Mouse (Mus musculus): ENCODE data around the gene L1cam.

L1cam gene

DNA sequence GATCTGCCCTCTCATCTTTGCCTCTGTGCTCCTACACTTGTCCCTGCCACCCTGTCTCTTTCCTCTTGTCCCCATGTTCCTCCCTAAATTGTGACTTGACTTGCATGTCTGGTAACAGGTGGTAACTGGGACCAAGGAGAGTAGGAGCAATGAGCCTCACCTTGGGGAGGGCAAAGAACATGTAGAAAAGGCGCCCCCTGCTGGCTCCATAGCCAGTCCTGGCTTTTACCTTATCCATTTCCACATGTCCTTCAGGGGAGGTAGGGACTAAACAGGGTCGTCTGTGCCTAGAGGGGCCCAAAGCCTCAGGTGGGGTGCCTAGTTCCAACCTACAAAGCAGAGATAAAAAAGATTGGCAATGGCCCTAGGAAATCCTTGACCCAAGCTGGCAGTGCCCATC, at the start of gene L1cam:
TSS of gene L1cam (minus strand) at position 387 of the 400 bp plus-strand sequence.
- DNase-seq (ENCODE audit: low read depth in 2 of 2, low spot score in 2 of 2) = peak; percentile 27 to 52

DNA sequence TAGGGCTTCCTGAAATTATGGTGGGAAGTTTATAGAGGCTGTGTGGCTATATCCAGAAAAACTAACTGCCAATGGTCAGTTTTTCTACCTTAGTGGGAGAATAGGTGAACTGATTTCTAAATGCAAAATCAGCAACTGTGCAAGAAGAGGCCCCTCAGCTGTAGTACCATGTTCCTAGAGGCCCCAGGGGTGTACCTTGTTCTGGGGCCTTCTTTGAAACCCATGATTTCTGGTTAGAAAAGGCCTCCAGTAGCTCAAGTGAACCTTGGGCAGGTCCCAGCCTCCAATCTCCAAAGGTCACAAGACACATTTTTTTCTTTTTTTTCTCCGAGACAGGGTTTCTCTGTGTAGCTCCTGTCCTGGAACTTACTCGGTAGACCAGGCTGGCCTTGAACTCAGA, 46.4 kb upstream of the L1cam start:
- DNase-seq (ENCODE audit: low read depth in 2 of 2, low spot score in 2 of 2) = no peak

DNA sequence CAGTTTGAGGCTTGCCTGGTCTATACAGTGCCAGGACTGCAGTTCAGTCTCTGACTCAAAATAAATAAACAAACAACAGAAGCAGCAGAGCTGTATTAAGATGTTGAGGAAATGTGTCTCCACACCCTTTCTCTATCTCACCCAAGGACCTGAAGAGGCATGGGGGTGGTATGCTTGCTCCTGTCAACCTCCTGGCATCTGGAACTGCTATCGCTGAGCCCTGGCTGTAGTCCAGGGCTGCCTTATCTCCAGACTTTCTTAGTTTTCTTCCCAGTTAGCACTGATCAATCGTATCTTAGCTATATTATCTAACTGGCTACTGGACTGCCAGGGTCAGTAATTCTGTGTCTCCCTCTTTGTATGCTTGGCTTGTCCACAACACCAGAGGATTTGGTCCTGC, 46.0 kb upstream of the L1cam start:
- DNase-seq (ENCODE audit: low read depth in 2 of 2, low spot score in 2 of 2) = no peak

DNA sequence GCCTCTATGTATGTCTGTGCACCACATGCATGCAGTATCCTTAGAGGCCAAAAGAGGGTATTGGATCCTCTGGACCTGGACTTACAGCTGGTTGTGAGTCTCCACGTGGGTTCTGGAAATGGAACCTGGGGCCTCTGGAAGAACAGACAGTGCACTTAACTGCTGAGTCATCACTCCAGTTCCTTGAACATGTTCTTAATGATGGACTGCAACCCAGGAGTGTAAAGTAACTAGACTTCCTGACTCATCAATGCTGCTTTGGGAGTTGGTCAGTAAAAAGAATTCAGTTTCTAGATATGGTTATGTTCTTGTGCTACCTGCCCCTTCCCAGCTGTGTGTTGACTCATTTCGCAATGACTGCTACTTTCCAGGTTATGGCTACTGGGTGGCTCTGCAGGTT, 36.0 kb upstream of the L1cam start:
- DNase-seq (ENCODE audit: low read depth in 2 of 2, low spot score in 2 of 2) = no peak

DNA sequence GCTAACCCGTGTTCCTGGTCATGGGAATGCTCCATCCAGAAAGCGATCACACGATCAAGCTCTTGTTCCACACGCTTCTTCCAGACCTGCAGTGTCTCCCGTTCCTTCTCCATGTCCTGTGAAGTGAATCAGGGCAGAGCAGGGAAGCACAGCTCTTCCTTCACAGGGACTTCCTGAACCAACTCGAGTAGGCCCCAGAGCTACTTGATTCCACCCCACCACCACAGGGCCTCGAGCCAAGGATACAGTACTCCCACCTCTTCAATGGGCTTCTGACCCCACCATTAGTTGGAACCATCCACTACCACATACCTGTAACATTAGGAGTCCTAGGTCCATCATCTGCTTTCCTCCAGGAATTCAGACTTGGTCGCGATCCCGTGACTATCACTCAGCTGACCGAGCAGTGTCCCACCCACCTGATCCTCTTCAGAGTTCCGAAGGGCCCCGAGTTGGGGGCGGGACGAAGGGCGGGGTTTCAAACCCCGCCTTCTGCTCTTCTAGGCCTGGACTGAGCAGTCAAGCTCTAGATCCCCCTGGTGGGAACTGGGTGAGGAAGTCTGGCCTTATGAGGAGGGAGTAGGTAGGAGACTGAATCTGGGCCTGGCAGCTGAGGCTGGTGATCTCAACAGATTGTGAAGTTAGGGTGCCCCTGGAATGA, 34.6 kb upstream of the L1cam start, which contains the start of gene Renbp:
TSS of gene Renbp (minus strand) at position 449 of the 661 bp plus-strand sequence.
- peak in 1 of 2 experiments; percentile 23 for DNase-seq (ENCODE audit: low read depth in 2 of 2, low spot score in 2 of 2)

DNA sequence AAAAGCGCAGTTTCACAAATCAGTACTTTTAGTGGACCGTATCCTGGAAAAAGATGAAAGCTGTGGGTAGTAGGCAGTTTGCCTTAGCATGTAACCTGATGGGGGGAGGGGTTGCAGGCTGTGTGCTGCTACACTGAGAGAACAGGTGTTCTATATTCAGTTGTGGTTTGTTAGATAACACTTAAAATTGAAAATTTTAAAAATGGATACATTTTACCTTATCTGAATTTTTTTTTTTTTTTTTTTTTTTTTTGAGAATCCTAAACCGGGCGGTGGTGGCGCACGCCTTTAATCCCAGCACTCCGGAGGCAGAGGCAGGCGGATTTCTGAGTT, 26.6 kb upstream of the L1cam start:
- DNase-seq (ENCODE audit: low read depth in 2 of 2, low spot score in 2 of 2) = no peak

DNA sequence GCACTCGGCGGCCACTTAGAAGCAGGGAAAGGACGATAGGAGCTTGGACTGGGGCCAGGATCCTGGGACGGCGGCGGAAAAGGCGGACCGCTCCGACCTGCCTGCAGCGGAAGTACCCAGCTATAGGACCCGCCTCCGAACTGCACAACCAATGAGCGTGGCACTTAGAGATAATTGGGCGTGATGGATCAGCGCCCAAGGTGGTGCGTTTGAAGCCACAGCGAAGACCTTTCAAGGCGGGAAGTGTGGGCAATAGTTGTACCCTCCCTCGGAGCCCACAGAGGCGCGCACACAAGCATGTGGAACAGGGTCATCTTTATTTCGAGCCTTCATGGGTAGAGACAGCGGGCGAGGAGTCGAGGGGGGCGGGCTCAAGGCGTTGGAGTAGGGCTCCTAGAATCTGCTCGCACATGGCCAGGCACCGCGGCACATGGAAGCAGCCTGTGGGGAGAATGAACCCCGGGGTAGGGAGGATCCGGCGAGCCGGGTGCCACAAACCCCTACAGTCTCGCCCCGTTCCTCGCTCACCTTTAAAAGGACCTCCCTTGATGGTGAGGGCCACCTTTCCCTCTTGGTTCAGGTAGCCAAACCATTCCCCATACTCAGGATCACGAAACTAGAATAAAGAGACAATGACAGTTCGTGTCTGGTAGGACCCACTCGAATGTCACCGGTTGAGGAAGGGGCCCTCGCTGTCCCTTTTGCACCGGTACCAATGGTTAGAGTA, 26.1 kb upstream of the L1cam start, which contains the start of the genes Arhgap4 and Naa10:
TSS of gene Arhgap4 (minus strand) at position 48 of the 727 bp plus-strand sequence.
TSS of gene Naa10 (minus strand) at position 122 of the 727 bp plus-strand sequence.
- DNase-seq (ENCODE audit: low read depth in 2 of 2, low spot score in 2 of 2) = peak; percentile 68 to 71

DNA sequence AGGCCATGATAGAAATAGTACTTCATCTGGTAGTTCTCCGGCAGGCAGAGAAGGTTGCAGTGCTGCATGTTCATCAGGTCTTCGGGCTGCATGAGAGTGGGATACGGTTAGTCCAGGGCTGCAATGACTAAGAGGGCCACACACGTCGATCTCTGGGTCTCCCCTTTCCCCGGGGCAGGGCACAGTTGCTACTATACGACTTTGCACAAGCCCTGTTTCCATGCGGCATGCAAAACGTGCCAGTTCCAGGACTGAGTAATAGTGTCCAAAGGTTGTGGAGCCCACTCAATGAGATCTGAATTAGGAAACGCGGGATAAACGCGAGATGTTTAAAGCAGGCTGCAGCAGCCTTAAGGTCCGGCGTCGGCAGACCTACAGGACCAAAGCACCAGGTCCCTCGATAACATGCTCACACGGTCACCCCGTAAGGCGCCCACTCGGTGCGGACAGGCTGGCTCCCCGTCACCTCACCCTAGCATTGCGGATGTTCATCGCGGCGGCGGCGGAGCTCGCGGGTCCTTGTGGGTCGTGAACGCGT, 25.4 kb upstream of the L1cam start:
- no peak for DNase-seq (ENCODE audit: low read depth in 2 of 2, low spot score in 2 of 2)

DNA sequence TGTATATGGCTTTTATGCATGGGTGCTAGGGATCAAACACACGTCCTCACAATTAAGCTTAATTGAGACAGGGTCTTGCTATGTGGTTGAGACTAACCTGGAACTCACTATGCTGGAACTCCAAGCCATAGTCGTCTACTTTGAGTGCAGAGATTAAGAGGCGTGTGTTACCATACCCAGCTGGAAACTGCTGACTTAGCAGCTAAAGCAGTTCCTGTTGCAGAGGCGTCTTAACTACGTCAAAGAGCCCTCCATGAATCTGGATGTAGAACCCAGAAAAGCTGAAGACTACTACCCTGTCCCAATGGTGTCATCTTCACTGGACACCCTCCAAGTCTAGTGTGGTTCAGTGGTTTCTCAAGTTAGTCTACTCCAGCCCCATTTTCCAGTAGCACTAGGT, 22.7 kb upstream of the L1cam start:
- no peak for DNase-seq (ENCODE audit: low read depth in 2 of 2, low spot score in 2 of 2)

DNA sequence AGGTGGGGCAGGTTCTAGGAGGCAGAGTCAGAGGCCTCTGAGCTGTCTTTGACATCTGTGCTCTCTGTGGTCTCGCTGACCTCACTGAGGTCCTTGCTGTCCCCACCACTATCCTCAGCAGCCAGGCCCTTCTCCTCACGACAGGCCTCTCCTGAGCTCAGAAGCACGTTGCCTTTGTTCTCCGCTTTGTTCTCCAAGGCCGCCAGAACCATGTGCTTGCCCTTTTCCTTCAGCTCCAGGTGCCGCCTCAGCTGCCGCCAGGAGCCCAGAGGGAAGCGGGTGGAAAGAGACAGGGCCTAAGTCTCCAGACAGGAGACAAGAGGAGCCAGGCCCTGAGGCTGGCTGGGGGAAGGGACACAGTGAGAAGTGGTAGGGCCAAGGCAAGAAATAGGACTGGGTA, 21.0 kb upstream of the L1cam start:
- DNase-seq (ENCODE audit: low read depth in 2 of 2, low spot score in 2 of 2) = no peak

DNA sequence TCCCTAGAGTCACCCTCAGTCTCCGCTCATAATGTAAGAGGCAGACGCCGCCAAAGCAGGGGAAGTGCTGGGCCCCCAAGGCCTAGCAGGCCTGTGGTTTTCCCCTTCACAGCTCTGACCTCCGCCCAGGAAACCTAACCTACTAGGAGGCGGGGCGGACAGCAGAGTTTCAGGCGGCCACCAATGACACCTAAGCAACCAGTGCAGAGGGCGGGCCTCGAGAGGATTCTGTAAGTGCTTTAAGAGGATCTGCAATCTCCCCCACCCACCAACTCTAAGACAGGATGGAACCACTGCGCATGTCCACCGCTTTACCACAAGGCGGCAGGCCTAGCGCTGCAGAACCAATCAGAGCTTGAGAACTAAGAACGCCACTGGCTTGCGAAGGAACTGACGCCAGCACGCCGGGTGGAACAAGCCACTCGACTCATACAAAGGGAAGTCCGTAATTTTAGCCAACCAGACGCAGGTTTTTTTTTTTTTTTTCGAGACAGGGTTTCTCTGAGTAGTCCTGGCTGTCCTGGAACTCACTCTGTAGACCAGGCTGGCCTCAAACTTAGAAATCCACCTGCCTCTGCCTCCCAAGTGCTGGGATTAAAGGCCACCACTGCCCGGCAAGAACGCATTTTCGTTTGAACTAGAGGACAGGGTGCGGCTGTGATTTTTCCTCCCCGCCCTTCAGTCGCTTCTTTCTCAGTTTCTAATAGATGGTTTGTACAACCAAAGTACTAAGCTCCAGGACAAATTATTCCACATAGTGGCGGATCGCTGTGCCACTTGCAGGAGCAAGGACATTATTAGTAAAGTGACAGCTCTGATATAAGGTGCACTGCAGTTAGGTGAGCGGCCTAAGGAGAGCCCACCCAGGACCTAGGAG, 19.2 kb upstream of the L1cam start:
- DNase-seq (ENCODE audit: low read depth in 2 of 2, low spot score in 2 of 2) = peak; percentile 78 to 85

DNA sequence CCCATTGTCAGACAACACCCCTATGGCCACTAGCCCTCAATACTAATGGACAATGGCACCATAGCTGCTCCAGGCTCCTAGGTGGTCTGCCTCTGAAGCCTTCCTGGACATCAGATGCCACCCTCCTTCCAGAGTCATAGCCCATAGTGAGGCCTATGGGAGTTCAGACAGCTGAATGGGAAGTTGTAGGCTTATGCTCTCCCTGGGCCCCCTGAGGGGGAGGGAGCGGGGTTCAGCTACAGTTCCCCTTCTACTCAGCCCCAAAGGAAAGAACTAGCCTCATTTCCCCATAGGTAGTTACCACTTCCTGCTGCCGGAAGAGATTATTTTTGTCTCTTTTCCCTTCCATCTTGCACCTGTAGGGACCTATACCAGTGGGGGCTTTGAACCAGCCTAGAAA, 15.7 kb upstream of the L1cam start:
- DNase-seq (ENCODE audit: low read depth in 2 of 2, low spot score in 2 of 2) = peak in 1 of 2 experiments; percentile 41

DNA sequence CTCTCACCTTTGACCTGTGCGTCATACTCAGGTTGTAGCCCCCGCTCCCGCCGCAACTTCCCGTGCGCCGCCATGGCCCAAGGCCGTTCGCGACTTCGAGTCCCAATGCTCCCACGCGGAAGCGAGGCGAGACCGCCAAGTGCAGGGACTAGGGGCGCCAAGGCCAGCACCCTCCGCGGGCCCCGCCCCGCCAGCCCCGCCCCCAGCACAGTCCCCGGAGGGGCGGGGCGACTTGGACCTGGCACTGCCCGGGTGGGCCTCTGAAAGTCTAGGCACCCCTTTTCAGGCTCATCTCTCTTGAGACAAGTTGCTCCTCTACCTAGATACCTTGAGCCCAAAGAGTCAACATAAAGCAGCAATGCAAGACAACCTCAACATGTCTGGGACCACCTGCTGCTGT, 15.3 kb upstream of the L1cam start:
- peak; percentile 31 to 41 for DNase-seq (ENCODE audit: low read depth in 2 of 2, low spot score in 2 of 2)

DNA sequence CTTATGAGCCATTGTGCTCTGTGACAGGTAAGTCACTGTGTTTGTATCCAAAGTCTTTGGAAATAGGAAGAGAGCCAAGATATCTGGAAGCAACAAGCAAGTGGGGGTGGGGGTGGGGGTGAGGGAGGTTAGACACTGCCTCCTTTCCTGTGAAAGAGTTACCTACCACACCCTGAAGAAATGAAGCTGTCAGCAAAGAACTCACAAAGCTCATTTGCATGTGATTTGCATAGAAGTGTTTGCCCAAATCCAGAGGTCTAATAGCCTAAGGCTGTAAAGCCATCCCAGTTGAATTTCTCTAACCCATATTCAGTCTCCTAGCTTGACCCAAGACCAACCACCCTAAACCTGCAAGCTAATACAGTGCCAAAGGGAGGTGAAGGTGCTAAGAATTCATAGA, 14.5 kb upstream of the L1cam start:
- DNase-seq (ENCODE audit: low read depth in 2 of 2, low spot score in 2 of 2) = no peak

DNA sequence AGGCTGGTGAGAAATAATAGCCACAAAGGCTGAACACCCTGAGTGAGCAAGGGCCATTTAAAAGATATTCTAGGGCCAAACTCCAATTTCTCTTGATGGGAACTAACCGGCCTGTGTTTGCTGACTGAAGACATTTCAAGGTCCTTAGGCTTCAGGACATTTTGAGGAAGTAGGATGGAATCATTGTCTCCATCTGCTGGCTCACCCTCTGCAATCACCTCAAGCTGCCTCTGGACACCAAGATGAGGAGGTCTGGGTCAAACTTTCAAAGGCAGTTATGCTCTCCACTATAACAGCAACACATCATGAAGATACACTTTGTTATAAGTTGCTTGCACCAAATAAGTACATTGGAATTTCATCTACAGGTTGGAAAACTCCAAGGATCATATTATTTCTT, 14.1 kb upstream of the L1cam start:
- no peak for DNase-seq (ENCODE audit: low read depth in 2 of 2, low spot score in 2 of 2)

DNA sequence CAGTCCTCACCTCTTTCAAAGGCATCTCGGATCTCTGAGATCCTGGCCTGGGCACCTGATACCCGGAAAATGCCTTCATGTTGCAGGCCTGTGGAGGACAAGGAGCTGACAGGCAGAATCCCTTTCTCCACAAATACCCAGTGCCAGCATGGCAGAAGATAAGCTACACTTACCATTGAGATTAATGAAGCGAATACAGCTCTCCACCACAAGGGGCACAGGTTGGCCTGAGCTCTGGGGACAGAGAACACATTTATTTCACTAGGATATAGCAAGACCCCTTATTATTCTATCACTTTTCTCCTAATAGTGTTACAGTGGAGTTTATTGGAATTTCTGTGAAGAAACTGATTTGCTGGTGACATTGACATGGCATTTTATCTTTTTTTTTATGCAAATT, 2.1 kb upstream of the L1cam start:
- DNase-seq (ENCODE audit: low read depth in 2 of 2, low spot score in 2 of 2) = no peak

DNA sequence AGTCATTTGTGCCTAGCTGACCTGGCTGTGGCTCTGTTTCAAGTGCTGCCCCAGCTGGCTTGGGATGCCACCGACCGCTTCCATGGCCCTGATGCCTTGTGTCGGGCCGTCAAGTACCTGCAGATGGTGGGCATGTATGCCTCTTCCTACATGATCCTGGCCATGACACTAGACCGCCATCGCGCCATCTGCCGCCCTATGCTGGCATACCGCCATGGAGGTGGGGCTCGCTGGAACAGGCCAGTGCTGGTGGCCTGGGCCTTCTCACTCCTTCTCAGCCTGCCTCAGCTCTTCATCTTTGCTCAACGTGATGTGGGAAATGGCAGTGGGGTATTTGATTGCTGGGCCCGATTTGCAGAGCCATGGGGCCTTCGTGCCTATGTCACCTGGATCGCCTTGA, 3.1 kb downstream of the L1cam start:
- no peak for DNase-seq (ENCODE audit: low read depth in 2 of 2, low spot score in 2 of 2)

DNA sequence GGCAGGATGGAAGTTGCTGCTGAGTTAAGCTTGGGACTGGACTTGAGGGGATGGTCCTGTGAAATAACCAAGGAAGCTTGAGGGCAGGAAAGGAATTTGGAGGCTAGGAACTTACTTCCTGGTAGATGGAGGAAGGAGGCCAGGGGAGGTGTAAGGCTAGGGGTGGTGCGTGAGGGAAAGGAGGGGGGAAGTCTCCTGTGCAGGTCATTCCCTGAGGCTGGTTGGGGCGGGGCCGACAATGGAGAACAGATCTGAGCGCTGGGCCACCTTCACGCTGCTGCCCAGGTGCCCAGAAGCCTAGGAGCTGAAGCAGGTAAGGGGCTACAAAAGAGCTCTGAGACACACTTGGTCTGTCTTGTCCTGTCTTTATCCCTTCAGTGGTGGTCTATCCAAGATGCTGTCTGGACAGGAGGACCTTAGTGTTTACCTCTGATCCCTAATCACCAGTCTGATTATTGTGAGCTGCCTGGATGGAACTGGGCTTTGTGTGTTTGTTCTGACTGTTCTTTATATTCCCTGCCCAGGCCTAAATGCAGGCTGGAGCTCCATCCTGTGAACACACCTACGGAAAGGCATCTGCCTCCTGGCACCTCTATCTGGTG, 4.3 kb downstream of the L1cam start, which contains the start of gene Avpr2:
TSS of gene Avpr2 (plus strand) at position 552 of the 602 bp plus-strand sequence.
- DNase-seq (ENCODE audit: low read depth in 2 of 2, low spot score in 2 of 2) = no peak

DNA sequence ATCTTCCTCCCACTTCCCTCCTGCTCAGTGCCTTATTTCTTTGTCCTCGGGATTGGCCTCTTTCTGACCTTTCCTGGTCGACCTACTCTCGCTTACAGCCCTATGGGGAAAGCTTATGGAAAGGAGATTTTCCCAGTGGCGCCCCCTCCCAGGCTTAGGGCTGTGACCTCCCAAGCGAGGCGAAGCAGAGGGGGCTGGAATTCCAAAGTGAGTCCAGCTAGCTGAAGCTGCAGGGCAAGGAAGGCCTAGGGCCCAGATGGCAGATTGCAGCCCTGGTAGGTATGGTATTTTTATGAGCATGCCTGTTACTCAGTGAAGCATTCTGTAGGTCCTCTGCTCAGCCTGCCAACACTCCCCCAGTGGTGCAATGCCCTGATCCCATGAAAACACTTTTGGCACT, 14.4 kb downstream of the L1cam start:
- DNase-seq (ENCODE audit: low read depth in 2 of 2, low spot score in 2 of 2) = no peak

DNA sequence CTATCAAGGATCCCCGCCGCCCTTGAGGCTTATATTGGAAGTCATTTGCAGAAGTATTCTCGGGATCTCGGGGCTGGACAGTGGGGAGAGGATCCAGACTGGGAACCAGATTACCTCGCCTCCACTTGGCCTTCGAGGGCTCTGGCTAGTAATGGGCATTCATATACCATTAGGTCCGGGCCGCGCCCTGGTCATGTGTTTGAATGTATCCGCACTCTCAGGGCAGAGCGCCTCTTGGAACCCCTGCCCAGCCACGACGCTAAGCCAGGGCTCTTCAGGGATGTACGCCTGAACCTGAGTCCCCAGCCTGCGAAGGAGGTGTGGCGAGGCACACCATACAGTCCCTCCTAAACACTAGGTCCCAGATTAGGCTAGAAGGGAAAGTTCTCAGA, 14.9 kb downstream of the L1cam start:
- DNase-seq (ENCODE audit: low read depth in 2 of 2, low spot score in 2 of 2) = no peak

Measured in CD8-positive naive resting alpha-beta T cell, adult 2 months (primary cell).